Mouse (Mus musculus): ENCODE data around the gene Cfap97d1.

The Cfap97d1 gene

DNA sequence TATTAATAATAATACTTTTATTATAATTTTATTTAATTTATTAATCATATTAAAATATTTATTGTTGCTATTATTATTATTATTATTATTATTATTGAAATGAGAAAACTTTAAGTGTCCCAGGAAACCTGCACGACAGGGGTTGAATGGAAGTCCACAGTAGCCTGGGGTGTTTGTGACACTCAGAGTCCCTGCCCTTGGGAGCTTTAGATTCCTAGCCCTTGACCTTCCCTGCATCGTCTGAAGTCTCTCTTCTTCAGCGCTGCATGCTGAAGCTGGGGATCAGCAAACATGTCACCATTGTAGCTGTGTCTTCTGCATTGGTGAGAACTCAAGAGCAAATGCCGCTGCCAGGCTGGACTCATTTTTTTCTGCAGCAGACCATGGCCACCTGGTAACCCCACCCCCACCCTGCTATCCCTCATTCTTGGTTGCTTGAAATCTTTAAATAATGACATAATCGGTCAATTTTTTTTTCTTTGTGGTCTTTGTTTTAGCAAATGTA, 51.4 kb downstream of the Cfap97d1 start:
- DNase-seq (ENCODE audit: low read depth, low spot score): no peak

DNA sequence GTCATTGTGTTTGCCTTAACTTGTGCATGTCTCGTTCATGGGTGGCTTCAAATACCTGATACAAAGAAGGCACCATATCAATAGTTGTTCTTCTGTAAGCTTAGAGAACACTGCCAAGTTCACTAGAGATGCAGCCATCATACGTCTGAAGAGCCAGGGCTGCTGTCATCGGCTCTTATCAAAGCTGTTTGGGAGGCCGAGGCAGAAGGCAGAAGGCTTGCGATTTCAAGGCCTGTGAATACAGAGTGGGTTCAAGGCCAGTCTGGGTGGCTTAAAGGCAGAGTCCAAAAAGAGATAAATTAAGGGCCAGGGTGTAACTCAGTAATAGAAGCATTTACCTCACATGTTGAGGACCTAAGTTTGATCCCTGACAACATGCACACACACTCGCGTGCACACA, 52.3 kb downstream of the Cfap97d1 start:
- DNase-seq (ENCODE audit: low read depth, low spot score): no peak

DNA sequence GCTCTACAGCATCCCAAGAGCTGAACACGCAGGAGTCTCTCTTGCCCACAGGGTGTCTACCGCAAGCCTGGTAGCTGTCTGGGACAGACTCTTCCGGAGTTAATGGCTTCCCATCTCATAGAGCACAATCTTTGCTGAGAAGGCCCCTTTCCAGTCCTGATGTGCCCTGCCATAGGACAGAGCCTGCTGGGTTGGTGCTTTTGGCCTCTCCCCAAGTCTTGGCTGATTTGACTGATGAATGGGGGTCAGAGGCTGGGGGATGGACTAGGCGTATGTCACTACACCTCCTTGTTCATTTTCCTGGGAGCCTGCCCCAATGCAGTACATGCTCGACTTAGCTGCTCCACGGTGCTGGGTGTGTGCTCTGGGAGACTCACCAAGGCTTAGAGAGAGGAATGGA, 53.7 kb downstream of the Cfap97d1 start:
- DNase-seq (ENCODE audit: low read depth, low spot score): no peak

DNA sequence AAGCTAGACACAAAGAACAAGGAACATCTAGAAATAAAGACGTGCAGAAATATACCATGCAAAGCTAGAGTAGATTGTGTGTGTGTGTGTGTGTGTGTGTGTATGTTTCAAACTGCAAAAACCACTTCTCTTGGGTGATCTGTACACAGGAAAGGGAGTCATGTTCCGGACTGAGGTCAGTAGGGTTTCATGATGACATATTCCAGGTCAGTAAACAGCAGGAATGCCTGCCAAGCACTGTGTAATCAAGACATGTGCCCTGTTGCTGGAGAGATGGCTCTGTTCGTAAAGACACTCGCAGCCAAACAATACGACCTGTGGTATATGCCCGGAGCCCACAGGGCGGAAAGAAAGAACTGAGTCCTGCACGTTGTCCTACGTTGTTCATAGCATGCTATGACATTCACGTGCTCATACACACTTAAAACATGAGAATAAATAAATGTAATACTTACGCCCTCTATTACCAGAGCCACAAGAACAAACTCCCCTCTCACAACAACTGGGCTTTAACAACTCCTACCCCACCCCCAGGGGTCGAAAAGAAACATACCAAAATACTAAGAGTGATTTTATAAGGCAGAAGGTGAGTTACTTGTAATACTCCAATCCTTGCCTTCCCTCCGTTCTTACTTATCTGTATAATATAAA, 55.5 kb downstream of the Cfap97d1 start:
- DNase-seq (ENCODE audit: low read depth, low spot score): no peak

DNA sequence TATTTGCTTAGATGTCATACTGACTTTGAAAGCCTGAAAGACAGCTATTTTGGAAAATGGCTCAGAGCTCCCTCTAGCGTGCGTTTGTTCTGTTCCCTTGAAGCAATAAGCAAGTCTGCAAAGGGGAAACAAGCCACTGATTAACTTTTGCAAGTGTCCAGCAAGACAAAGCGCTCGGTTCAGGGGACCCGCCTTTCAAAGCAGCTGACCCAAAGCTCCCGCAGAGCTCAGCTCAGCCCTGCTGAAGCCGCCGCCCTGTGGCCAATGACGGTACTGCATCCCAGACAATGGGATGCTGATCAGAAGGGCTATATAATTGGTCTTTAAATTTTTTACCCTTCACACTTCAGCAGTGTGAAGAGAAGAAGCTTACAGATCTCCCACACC, 56.1 kb downstream of the Cfap97d1 start:
- peak; percentile 97 for DNase-seq (ENCODE audit: low read depth, low spot score)

DNA sequence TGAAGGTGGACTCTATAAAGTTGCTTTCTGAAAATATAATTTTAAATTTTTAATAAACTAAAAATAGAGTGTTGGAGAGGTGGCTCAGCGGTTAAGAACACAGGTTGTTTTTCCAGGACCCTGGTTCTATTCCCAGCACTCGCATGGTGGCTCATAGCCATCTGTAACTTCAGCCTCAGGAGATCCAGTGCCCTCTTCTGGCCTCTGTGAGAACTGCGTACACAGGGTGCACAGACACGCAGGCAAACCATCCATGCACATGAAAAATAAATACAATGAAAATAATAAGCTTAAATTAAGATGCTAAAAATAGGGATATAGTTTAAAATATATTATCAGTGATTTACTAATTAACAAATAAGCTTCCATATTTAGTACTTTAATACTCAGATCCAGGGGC, 56.6 kb downstream of the Cfap97d1 start:
- DNase-seq (ENCODE audit: low read depth, low spot score): peak; percentile 66

DNA sequence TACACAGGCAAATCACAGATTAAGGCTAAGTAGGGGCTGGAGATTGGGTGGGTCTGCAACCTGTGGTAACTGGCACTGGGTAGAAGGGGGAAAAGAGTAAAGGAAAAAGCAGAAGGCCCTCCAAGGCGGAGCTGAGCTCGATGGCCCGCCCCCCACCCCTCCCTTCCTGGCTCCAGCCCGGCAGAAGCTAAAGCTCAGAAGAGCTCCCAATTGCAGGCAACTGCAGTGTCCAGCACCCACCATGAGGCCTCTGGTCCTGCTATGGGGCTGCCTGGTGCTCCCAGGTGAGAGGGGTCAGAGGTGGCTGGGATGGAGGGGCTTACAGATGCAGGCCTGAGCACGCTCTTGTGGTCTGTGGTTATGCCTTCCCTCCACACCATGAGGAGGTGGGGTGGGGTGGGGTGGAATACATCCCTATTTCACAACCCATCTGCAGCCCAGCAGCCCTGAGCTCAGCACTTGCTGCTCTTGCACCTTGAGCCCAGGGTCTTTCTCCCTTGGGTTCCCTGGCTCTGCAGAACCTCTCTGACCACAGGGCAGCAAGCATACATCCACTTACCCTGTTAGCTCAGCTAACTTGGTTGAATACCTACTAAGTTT, 57.4 kb downstream of the Cfap97d1 start, which contains the start of gene Cd300lg:
Gene Cd300lg, plus strand, starts transcription at position 160 of the 600 bp plus-strand sequence.
- DNase-seq (ENCODE audit: low read depth, low spot score): no peak
